10 mouse cellular contexts compared by ENCODE assay signal in the genomic region with DNA sequence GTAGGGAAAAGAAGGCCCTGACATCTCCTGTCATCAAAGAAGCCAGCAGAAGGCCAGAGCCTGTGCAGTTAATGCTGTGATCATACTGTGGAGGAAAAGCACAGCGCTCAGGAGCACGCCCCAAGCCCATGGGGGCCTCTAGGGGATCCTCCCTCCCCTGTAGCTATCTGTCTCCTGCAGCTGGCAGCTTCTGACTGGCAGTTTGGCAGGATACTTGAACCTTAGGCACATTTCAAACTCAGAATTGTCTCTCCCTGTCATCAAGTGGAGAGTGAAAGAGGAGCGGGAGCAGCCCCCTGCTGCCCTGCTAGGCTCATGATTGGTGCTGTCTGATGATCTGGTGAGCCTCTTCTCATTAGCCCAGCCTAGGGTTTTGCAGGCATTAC. TPM values are rescaled to one million over a fixed set of nuclear protein-coding genes. Genes with fewer than 3 reads are reported as not detected.
DNase-seq lines count a peak whose midpoint lies in the region; ATAC-seq lines count a peak whose summit lies in the region.
"Had no signal": no experiment of that assay in that cellular context is flagged by ENCODE, and none has a peak within 500 bp of the region (broad histone marks: within the 10 kb centered on the region; RNA-seq: fewer than 3 reads in every experiment).

No protein-coding gene starts in this region.

- H3K4me1 ChIP-seq in kidney, embryonic 15.5 days: 0 out of 2 replicates have a peak, but pooled peaks cover 6% of the 10 kb centered on the region
- peaks cover 27% of the 10 kb centered on the region for H3K4me1 ChIP-seq in hindbrain, embryonic 13.5 days (replicated peaks)
- H3K4me1 ChIP-seq in neural tube, embryonic 15.5 days: peaks cover 16% of the 10 kb centered on the region; the same call in 1 of the 2 replicates

- no peak overlapping the region for H3K9ac ChIP-seq in kidney, embryonic 15.5 days
- peak overlapping the region; percentile 58; the same call in 1 of the 2 replicates for H3K9ac ChIP-seq in hindbrain, embryonic 13.5 days
- H3K9ac ChIP-seq in neural tube, embryonic 15.5 days (replicated peaks): no peak overlapping the region

- H3K27me3 ChIP-seq in kidney, embryonic 15.5 days: no peaks in the 10 kb centered on the region
- H3K27me3 ChIP-seq in hindbrain, embryonic 13.5 days: no peaks in the 10 kb centered on the region
- H3K27me3 ChIP-seq in neural tube, embryonic 15.5 days (replicated peaks): no peaks in the 10 kb centered on the region
- H3K27me3 ChIP-seq: CH12.LX had no signal

- no peak for DNase-seq in kidney, postnatal 36 days
- DNase-seq in lung, postnatal 4 days: no peak
- no peak for DNase-seq in thymus, postnatal 4 days
- no peak for DNase-seq in frontal cortex, postnatal 14 days (ENCODE audit: low spot score in 2 of 2)

- H3K27ac ChIP-seq in kidney, embryonic 15.5 days: peak overlapping the region; percentile 1; the same call in 1 of the 2 replicates
- H3K27ac ChIP-seq in hindbrain, embryonic 13.5 days: peak overlapping the region; percentile 73
- H3K27ac ChIP-seq in neural tube, embryonic 15.5 days (replicated peaks): peak overlapping the region; percentile 76

- H3K9me3 ChIP-seq in kidney, embryonic 15.5 days (replicated peaks): no peaks in the 10 kb centered on the region
- no peaks in the 10 kb centered on the region for H3K9me3 ChIP-seq in hindbrain, embryonic 13.5 days
- no peaks in the 10 kb centered on the region for H3K9me3 ChIP-seq in neural tube, embryonic 15.5 days (replicated peaks)

- WGBS in kidney, embryonic 15.5 days: 69% methylated on average over 3 of the region's 3 CpGs
- WGBS in hindbrain, embryonic 13.5 days: 64% methylated on average over 3 of the region's 3 CpGs
- 43% methylated on average over 3 of the region's 3 CpGs for WGBS in neural tube, embryonic 15.5 days

- ATAC-seq in kidney, embryonic 15.5 days (replicated peaks; ENCODE audit: low FRiP score): peak; percentile 91; the same call in 1 of the 2 replicates
- ATAC-seq in erythroid progenitor cell, adult 5-6 weeks (replicated peaks; ENCODE audit: low FRiP score, poor library complexity, severe bottlenecking): peak; percentile 89
- peak; percentile 57 for ATAC-seq in hindbrain, embryonic 13.5 days (ENCODE audit: low FRiP score)
- ATAC-seq in neural tube, embryonic 15.5 days (ENCODE audit: low FRiP score): peak; percentile 57; the same call in 1 of the 2 replicates

- H3K4me2 ChIP-seq in kidney, embryonic 15.5 days: no peak overlapping the region
- no peak overlapping the region for H3K4me2 ChIP-seq in hindbrain, embryonic 13.5 days
- H3K4me2 ChIP-seq in neural tube, embryonic 15.5 days: no peak overlapping the region

- H3K4me3 ChIP-seq in kidney, embryonic 15.5 days (replicated peaks): no peak overlapping the region
- H3K4me3 ChIP-seq in hindbrain, embryonic 13.5 days: no peak overlapping the region
- H3K4me3 ChIP-seq in neural tube, embryonic 15.5 days (replicated peaks): no peak overlapping the region

- H3K36me3 ChIP-seq in kidney, embryonic 15.5 days: no peaks in the 10 kb centered on the region
- no peaks in the 10 kb centered on the region for H3K36me3 ChIP-seq in hindbrain, embryonic 13.5 days
- no peaks in the 10 kb centered on the region for H3K36me3 ChIP-seq in neural tube, embryonic 15.5 days

RNA-seq across cellular contexts. Expression of a gene that starts 48.3 kb away (rescaled TPM):
- polyA plus RNA-seq in kidney, embryonic 15.5 days (2015; fragmentation: Nextera tagmentation; extraction: Ambion mirVana): 30.4 and 35.2 TPM in 2 replicates
- 21.6 and 42.8 TPM in 2 replicates for total RNA-seq in erythroid progenitor cell, adult 5-6 weeks (2015; ENCODE audit: low replicate concordance)
- 40.8 and 44.3 TPM in 2 replicates for total RNA-seq in erythroid progenitor cell, adult 5-6 weeks (2017; ENCODE audit: low replicate concordance)
- polyA plus RNA-seq in hindbrain, embryonic 13.5 days (2015; fragmentation: Nextera tagmentation; extraction: Ambion mirVana): 22.5 and 24.3 TPM in 2 replicates
- 29.5 and 31.5 TPM in 2 replicates for polyA plus RNA-seq in neural tube, embryonic 15.5 days (2015; fragmentation: Nextera tagmentation; extraction: Ambion mirVana)

RNA-seq across cellular contexts. Expression of a gene that starts 56.9 kb away (rescaled TPM):
- 6.6 and 7.7 TPM in 2 replicates for polyA plus RNA-seq in kidney, embryonic 15.5 days (2015; fragmentation: Nextera tagmentation; extraction: Ambion mirVana)
- total RNA-seq in erythroid progenitor cell, adult 5-6 weeks (2015; ENCODE audit: low replicate concordance): not detected in 2 replicates
- not detected in 2 replicates for total RNA-seq in erythroid progenitor cell, adult 5-6 weeks (2017; ENCODE audit: low replicate concordance)
- 9.0 and 10.4 TPM in 2 replicates for polyA plus RNA-seq in hindbrain, embryonic 13.5 days (2015; fragmentation: Nextera tagmentation; extraction: Ambion mirVana)
- polyA plus RNA-seq in neural tube, embryonic 15.5 days (2015; fragmentation: Nextera tagmentation; extraction: Ambion mirVana): 10.5 and 12.5 TPM in 2 replicates
- total RNA-seq: neutrophil, adult 5-6 weeks had no signal

Comparison
In these comparisons a context has a peak if more than half of its experiments do, and no peak if none do; other contexts are left out.
1. H3K27ac ChIP-seq: peak in every context shown above with its lines; median percentile 76 in neural tube, embryonic 15.5 days; 73 in hindbrain, embryonic 13.5 days; 1 in kidney, embryonic 15.5 days.